Mouse (Mus musculus) embryonic facial prominence, embryonic 12.5 days (tissue): ENCODE measurements around the gene Cdh12. TPM values are rescaled to one million over a fixed set of nuclear protein-coding genes. Genes with fewer than 3 reads are reported as not detected.

ENCODE experiments used
- ATAC-seq: fragments of 200-750 bp; cut with Nextera tagmentation; 2 replicates; pipeline ENCODE4 v1.8.0; 2017; ENCODE audit not compliant: insufficient number of reproducible peaks, insufficient read depth, low FRiP score, low TSS enrichment
- H3K27ac ChIP-seq: fragments of 300-500 bp; sonication (generic); 2 replicates; pipeline ENCODE4 v1.5.1; 2016; ENCODE audit warnings: mild to moderate bottlenecking
- H3K27me3 ChIP-seq: fragments of 300-500 bp; sonication (generic); 2 replicates; pipeline ENCODE4 v1.6.1; 2016; ENCODE audit warnings: mild to moderate bottlenecking, moderate library complexity
- H3K36me3 ChIP-seq: fragments of 300-500 bp; sonication (generic); 2 replicates; pipeline ENCODE4 v1.6.1; 2016; ENCODE audit warnings: mild to moderate bottlenecking
- H3K4me1 ChIP-seq: fragments of 300-500 bp; sonication (generic); 2 replicates; pipeline ENCODE4 v1.6.1; 2016
- H3K4me2 ChIP-seq: fragments of 300-500 bp; sonication (generic); replicated peaks from 2 replicates; pipeline ENCODE4 v1.6.1; 2016; ENCODE audit warnings: mild to moderate bottlenecking, moderate library complexity
- H3K4me3 ChIP-seq: fragments of 300-500 bp; sonication (generic); 2 replicates; pipeline ENCODE4 v1.5.1; 2016; ENCODE audit warnings: mild to moderate bottlenecking
- H3K9ac ChIP-seq: fragments of 300-500 bp; sonication (generic); 2 replicates; pipeline ENCODE4 v1.6.1; 2016; ENCODE audit warnings: mild to moderate bottlenecking, moderate library complexity
- H3K9me3 ChIP-seq: fragments of 300-500 bp; sonication (generic); 2 replicates; pipeline ENCODE4 v1.6.1; 2016; ENCODE audit warnings: mild to moderate bottlenecking, moderate library complexity
- WGBS: fragments of 180-500 bp; shearing (Covaris S2); methylation state at CpG from one replicate; pipeline ENCODE4 v1.1.7; 2016; 5-methylcytosine and 5-hydroxymethylcytosine counted together
- polyA plus RNA-seq: library from polyadenylated mRNA; unstranded; fragments of >200 nt; fragmentation: Nextera tagmentation; extraction: Ambion mirVana; gene quantifications from 2 replicates; pipeline ENCODE4 v1.2.1, GENCODE M21; 2016

Gene Cdh12
- polyA plus RNA-seq, 1 experiment from 2014 or later = 0.91 TPM

DNA sequence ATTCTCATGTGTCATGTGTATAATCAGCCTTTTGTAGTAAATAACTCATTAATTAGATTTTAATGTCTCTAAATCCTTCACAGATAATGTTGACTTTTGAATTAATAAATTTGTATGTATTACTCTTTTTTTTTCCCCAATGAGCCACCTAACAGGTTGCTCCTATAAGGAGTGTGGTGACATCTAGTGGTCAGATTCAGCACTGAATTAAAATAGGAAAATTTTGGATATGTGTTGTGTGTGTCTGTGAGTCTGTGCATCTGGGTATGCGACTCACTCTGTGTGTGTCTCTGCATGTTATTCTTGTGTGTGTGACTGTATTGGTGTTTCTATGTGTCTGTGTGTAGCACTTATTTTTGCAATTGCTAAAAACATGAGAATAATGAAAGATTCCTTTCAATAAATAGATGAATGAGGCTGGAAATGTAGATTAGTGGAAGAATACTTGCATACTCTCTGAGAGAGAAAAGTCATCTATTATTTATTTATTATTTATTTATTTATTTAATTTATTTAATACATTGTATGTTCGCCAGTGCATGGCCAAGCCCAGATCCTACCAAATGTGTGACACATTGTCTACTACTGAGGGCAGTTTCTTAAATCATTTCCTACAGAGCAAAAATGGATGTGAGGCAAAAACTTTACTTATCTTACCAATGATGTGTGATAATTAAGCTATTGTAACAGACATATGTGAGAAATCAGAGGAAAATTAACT, 958.4 kb downstream of the Cdh12 start:
- ATAC-seq = no peak
- Histone ChIP-seq H3K4me3 (no peak overlapping the region), H3K27ac (no peak overlapping the region), H3K9ac (no peak overlapping the region), H3K9me3 (no peaks in the 10 kb centered on the region), H3K4me1 (no peaks in the 10 kb centered on the region), H3K27me3 (no peaks in the 10 kb centered on the region), H3K36me3 (no peaks in the 10 kb centered on the region), H3K4me2 (no peak overlapping the region)
- 59% methylated on average over 2 of the region's 2 CpGs for WGBS

- no peaks in the 10 kb centered on the region for H3K4me1 ChIP-seq
- H3K36me3 ChIP-seq = no peaks in the 10 kb centered on the region
- no peaks in the 10 kb centered on the region for H3K27me3 ChIP-seq
- H3K4me2 ChIP-seq = no peak overlapping the region
- no peak overlapping the region for H3K9ac ChIP-seq
- H3K9me3 ChIP-seq = no peaks in the 10 kb centered on the region
- ATAC-seq = no peak
- H3K4me3 ChIP-seq = no peak overlapping the region
- H3K27ac ChIP-seq = no peak overlapping the region
- WGBS = 88% methylated on average over 4 of the region's 4 CpGs
Measured at GRCm38 (mm10) chr15:21437347-21437746, 988.3 kb downstream of the Cdh12 start.

DNA sequence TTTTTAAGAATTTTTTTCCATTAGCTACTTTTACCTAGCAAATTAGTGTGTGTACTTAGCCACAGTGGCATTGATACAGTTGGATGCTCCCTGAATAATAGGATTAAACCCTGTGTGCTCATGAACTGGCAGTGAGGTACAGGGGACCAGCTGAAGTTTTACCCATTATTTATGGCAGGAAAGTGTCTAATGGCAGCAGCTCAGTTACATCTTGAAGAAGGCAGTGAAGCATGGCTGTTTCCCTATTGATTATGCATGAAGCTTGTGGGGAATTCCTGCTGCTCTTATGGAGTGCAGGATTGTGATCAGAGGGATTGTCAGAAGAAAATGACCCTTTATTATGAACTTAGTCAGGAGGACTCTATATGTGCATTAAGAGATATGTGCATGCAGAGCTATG, 988.9 kb downstream of the Cdh12 start:
- ATAC-seq = no peak
- no peaks in the 10 kb centered on the region for H3K9me3 ChIP-seq
- no peaks in the 10 kb centered on the region for H3K36me3 ChIP-seq
- no peaks in the 10 kb centered on the region for H3K27me3 ChIP-seq
- no peak overlapping the region for H3K27ac ChIP-seq
- no peak overlapping the region for H3K9ac ChIP-seq
- H3K4me3 ChIP-seq = no peak overlapping the region
- H3K4me1 ChIP-seq = no peaks in the 10 kb centered on the region
- H3K4me2 ChIP-seq = no peak overlapping the region

- Histone ChIP-seq H3K4me1 (no peaks in the 10 kb centered on the region), H3K27me3 (no peaks in the 10 kb centered on the region), H3K36me3 (no peaks in the 10 kb centered on the region), H3K4me2 (no peak overlapping the region), H3K27ac (no peak overlapping the region), H3K9me3 (no peaks in the 10 kb centered on the region), H3K4me3 (no peak overlapping the region), H3K9ac (no peak overlapping the region)
- 80% methylated on average over 2 of the region's 2 CpGs for WGBS
- no peak for ATAC-seq
Measured at GRCm38 (mm10) chr15:21458098-21458497, 1009.0 kb downstream of the Cdh12 start.

DNA sequence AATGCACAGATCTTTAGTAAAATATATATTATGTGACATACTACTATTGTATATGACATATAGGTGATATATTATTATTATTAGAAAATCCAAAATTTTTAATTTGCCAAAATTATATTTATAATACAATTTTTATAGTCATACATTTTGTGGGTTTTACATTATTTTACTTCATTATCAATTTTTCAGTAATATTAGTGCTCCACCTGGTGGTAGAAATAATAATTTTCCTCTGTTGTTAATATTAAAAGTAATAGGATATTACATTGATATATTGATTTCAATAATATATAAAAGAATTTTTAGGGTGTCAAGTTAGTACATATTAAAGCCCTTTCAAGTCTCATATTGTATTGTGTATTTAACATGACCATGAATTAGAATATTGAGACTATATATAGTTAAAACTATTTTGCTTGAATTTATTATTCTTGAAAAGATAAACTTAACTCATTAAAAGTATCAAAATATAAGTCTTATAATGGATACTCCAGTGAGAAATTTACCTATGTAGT, 1070.3 kb downstream of the Cdh12 start:
- Histone ChIP-seq H3K27ac (no peak overlapping the region), H3K4me3 (no peak overlapping the region), H3K27me3 (no peaks in the 10 kb centered on the region), H3K4me1 (no peaks in the 10 kb centered on the region), H3K9me3 (no peaks in the 10 kb centered on the region), H3K4me2 (no peak overlapping the region), H3K9ac (no peak overlapping the region), H3K36me3 (no peaks in the 10 kb centered on the region)
- no peak for ATAC-seq

DNA sequence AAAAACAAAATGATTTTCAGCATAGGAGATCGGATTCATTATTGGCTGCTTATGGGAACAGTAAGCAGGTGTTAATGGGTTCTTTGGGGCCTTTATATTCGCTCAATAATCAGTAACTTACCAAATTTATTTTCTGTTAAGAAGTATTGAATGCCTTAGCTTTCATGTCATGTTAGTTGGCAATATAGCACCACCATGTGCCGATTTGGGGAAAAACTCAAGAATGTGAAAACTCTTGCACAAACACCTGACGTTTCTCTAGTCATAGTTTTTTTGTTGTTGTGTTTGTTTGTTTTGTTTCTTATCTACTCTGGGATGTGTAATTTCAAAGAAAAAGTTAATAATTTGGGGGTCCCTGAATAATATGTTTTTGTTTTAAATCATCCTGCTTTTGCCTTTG, 1081.7 kb downstream of the Cdh12 start:
- no peak overlapping the region for H3K9ac ChIP-seq
- 65% methylated on average over 4 of the region's 4 CpGs for WGBS

DNA sequence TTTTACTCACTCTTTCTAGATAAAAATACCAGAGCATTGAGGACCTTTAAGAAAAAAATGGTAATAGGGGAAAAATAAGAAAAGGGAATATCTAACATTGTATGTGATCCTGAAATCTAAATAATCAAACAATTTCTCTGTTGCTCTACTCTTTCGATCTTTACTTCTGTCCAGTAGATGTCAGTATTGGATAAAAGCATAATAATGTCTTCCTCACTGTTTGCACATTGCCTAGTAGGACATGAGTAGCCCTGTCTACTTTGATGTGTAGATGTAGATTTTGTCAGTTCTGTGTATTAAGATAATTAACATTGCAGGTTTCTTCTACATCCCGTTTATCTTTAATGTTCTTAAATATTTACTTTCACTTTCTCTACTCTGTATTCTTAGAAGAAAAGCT, 1087.8 kb downstream of the Cdh12 start:
- H3K27me3 ChIP-seq = no peaks in the 10 kb centered on the region
- H3K4me2 ChIP-seq = no peak overlapping the region
- H3K4me3 ChIP-seq = no peak overlapping the region
- no peak overlapping the region for H3K9ac ChIP-seq
- ATAC-seq = no peak
- no peaks in the 10 kb centered on the region for H3K9me3 ChIP-seq
- H3K27ac ChIP-seq = no peak overlapping the region
- H3K4me1 ChIP-seq = no peaks in the 10 kb centered on the region
- WGBS = 59% methylated on average over 2 of the region's 2 CpGs
- H3K36me3 ChIP-seq = no peaks in the 10 kb centered on the region

More for the DNA sequence above, 1081.7 kb downstream of the Cdh12 start:
- Histone ChIP-seq H3K27me3 (no peaks in the 10 kb centered on the region), H3K27ac (no peak overlapping the region), H3K4me2 (no peak overlapping the region), H3K36me3 (no peaks in the 10 kb centered on the region), H3K4me1 (no peaks in the 10 kb centered on the region), H3K4me3 (no peak overlapping the region), H3K9me3 (no peaks in the 10 kb centered on the region)
- ATAC-seq = no peak

DNA sequence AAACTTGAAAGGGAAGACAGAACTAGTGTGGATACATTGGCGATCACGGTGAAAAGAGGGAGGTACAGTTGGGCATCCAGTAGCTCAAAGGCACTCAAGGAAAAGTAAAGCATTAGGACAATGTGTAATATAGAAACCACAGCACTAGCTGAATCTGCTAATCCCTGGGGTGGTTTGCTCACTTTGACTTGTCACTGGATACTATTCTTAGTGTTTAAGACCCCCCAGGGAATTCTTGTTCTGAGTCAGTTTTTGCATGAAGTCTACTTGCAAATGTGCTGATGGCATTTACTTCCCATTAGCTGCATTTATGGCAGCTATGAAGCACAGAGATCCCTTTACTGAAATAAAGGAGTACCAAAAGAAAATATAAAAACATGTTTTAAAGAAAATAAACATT, 1095.7 kb downstream of the Cdh12 start:
- WGBS = 84% methylated on average over 2 of the region's 2 CpGs
- Histone ChIP-seq H3K9me3 (no peaks in the 10 kb centered on the region), H3K4me2 (no peak overlapping the region), H3K36me3 (no peaks in the 10 kb centered on the region), H3K27me3 (no peaks in the 10 kb centered on the region), H3K9ac (no peak overlapping the region), H3K27ac (no peak overlapping the region), H3K4me3 (no peak overlapping the region), H3K4me1 (no peaks in the 10 kb centered on the region)
- no peak for ATAC-seq

DNA sequence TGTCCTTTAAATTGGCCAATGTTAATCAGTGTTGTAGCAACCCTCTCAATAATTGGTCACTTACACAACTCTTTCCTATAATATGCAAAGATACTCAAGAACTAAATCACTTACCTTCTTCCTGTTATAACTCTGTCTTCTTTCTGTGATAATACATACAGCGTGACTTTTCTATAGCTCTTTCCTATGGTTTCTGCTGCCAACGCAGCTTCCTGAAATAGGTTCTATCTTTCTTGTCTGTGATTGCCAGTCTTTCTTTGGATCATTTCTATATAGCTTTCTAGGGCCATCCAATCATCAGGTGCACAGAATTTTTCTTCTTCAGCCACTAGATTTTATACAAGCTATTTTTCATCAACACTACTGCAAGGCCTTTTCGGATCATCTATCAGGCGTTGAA, 1106.9 kb downstream of the Cdh12 start:
- Histone ChIP-seq H3K4me1 (no peaks in the 10 kb centered on the region), H3K4me3 (no peak overlapping the region), H3K36me3 (no peaks in the 10 kb centered on the region), H3K9ac (no peak overlapping the region), H3K9me3 (no peaks in the 10 kb centered on the region), H3K4me2 (no peak overlapping the region), H3K27ac (no peak overlapping the region), H3K27me3 (no peaks in the 10 kb centered on the region)
- WGBS = 88% methylated on average over 4 of the region's 4 CpGs
- ATAC-seq = no peak

DNA sequence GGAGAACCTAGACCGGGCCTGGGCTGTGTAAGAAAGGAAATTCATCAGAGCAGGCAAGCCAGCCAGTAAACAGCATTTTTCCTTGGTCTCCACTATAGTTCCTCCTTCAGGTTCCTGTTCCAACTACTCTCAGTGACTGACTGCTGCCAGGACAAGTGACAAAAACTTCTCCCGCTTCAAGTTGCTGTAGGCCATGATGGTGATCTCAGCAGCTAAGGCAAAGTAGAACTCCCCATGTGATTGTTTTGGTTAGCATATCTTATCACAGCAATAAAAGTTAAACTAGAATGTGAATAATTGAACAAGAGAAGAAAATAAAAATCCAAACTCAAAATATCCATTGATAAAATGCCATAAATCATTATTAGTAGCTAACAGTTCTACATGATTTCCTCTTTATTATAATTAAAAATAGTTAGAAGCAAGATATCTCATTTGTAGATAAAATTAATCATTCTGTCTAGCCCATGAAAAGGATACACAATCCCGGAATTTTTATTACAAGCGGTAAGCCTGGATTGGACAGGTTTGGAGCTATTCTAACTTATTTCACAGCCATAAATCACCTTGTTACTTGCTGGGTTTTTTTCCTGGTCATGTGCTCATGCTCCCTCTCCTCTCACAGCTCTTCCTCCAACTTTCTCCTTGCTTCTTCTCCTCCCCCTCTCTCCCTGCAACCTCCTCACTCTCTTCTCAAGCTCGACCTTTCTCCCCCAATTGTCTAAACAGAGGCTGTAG, 1117.4 kb downstream of the Cdh12 start:
- 83% methylated on average over 5 of the region's 5 CpGs for WGBS
- no peak for ATAC-seq
- H3K27ac ChIP-seq = no peak overlapping the region

DNA sequence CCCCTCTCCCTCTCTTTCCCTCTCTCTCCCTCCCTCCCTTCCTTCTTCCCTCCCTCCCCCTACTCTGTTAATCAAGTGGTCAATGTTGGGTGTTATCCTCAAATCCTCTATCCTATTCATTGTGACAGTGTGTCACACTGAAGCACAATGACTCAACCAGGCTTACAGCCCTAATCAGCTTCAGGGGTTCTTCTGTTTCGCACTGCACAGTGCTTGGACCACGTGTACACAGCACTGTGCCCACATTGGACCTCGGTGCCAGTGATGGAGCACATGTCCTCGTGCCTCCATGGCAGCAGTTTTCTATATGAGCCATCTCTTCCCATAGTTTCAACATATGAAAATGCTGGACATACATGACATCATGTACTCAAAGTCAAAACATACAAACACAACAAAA, 1155.4 kb downstream of the Cdh12 start:
- Histone ChIP-seq H3K4me2 (no peak overlapping the region), H3K27ac (no peak overlapping the region), H3K9ac (no peak overlapping the region), H3K36me3 (no peaks in the 10 kb centered on the region), H3K9me3 (no peaks in the 10 kb centered on the region), H3K4me3 (no peak overlapping the region), H3K27me3 (no peaks in the 10 kb centered on the region), H3K4me1 (no peaks in the 10 kb centered on the region)
- WGBS = 69% methylated on average over 4 of the region's 4 CpGs
- no peak for ATAC-seq

More for the DNA sequence above, 1117.4 kb downstream of the Cdh12 start:
- Histone ChIP-seq H3K36me3 (no peaks in the 10 kb centered on the region), H3K4me2 (no peak overlapping the region), H3K9me3 (no peaks in the 10 kb centered on the region), H3K9ac (no peak overlapping the region), H3K27me3 (no peaks in the 10 kb centered on the region), H3K4me1 (no peaks in the 10 kb centered on the region), H3K4me3 (no peak overlapping the region)
